ENCODE assay signal across 8 mouse cellular contexts in the genomic region with DNA sequence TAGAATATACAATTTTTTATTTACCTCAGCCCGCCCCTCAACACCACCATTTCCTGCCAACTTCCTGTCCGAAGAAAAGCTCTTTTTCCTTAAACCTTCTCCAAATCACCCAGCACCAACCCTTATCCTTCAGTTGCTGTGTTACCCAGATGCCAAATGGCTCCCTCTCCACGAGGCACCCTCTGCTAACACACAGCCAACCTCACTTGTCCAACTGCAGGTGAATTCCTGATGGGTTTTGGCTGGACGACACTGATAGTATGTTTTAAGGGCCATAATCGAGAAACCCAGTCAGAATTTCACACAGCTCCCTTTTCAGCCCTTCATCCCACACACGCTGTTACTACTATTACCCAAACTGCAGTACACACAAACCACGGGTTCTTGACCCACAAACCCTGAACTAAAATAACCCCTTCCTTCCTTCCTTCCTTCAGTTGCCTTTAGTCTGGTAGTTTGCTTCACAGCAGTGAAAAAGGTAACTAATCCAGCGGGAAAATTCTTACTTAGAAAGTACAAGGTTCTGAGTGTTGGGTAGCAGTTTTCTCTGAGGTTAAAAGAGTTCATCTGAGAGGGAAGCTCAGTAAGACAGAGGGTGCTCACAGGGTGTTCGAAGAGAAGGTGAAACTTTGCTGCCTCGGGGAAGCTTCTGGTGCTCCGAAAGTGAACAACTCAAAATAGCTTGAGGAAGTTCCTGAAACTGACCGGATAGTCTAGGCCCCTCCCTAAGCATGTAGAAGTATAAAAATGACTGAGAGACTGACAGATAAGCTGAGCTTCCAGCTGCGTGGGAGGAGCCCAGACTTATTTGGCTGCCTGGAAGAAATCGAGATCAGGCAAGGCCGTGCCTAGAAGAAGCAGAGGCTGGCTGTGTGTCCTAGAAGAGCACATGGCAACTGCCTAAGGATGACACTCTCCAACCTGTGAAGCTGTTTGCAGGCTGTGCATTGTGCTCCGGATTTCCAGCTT. TPM values are rescaled to one million over a fixed set of nuclear protein-coding genes. Genes with fewer than 3 reads are reported as not detected.
DNase-seq lines count a peak whose midpoint lies in the region; ATAC-seq and TF ChIP-seq lines count a peak whose summit lies in the region.

No protein-coding gene starts in this region.

- no peaks in the 10 kb centered on the region for H3K36me3 ChIP-seq in kidney, embryonic 15.5 days
- H3K36me3 ChIP-seq in liver, embryonic 16.5 days (ENCODE audit: control insufficient read depth, insufficient read depth), result no peaks in the 10 kb centered on the region

- no peaks in the 10 kb centered on the region for H3K9me3 ChIP-seq in kidney, embryonic 15.5 days (replicated peaks)
- H3K9me3 ChIP-seq in liver, embryonic 16.5 days (replicated peaks; ENCODE audit: control insufficient read depth, low read length), result no peaks in the 10 kb centered on the region

- peak overlapping the region; percentile 69 for H3K4me2 ChIP-seq in kidney, embryonic 15.5 days
- H3K4me2 ChIP-seq in liver, embryonic 16.5 days (ENCODE audit: low read depth, low read length), result peak overlapping the region; percentile 73

- no peak overlapping the region for H3K9ac ChIP-seq in kidney, embryonic 15.5 days
- no peak overlapping the region for H3K9ac ChIP-seq in liver, embryonic 16.5 days (ENCODE audit: low read depth, low read length)

- TF ChIP-seq CTCF in bone marrow, adult 2 months (IDR thresholded peaks at IDR 0.05; ENCODE audit: control insufficient read depth, insufficient read depth, low read length), result no peak

- no peak for TF ChIP-seq POLR2A in bone marrow, adult 2 months (IDR thresholded peaks at IDR 0.05; ENCODE audit: borderline replicate concordance, control insufficient read depth, low read depth, low read length)

- DNase-seq in kidney, postnatal 36 days, result no peak
- DNase-seq in adipocyte (ENCODE audit: low spot score), result no peak
- no peak for DNase-seq in layer of hippocampus, adult 18-20 months (ENCODE audit: low spot score in 2 of 2)
- no peak for DNase-seq in ovary, postnatal 10 days (ENCODE audit: low spot score)

- ATAC-seq in kidney, embryonic 15.5 days (replicated peaks; ENCODE audit: low FRiP score), result no peak
- ATAC-seq in granulocyte monocyte progenitor cell, adult 5-6 weeks (replicated peaks; ENCODE audit: poor library complexity, severe bottlenecking), result peak; percentile 45
- ATAC-seq in liver, embryonic 16.5 days (ENCODE audit: low read depth), result peak; percentile 43; the same call in 1 of the 2 replicates

- H3K27me3 ChIP-seq in kidney, embryonic 15.5 days, result no peaks in the 10 kb centered on the region
- no peaks in the 10 kb centered on the region for H3K27me3 ChIP-seq in liver, embryonic 16.5 days (ENCODE audit: control insufficient read depth, insufficient read depth, low read depth, low read length)

- H3K27ac ChIP-seq in kidney, embryonic 15.5 days, result no peak overlapping the region
- peak overlapping the region; percentile 77 for H3K27ac ChIP-seq in bone marrow, adult 2 months (ENCODE audit: control insufficient read depth, insufficient read depth, low read depth, low read length, poor library complexity)
- peak overlapping the region; percentile 70 for H3K27ac ChIP-seq in liver, embryonic 16.5 days (ENCODE audit: low read length)

- H3K4me1 ChIP-seq in kidney, embryonic 15.5 days, result peaks cover 27% of the 10 kb centered on the region
- H3K4me1 ChIP-seq in bone marrow, adult 2 months (ENCODE audit: control insufficient read depth, insufficient read depth, low read length), result peaks cover 4% of the 10 kb centered on the region
- H3K4me1 ChIP-seq in liver, embryonic 16.5 days (ENCODE audit: control insufficient read depth, low read depth, low read length), result peaks cover 23% of the 10 kb centered on the region

- H3K4me3 ChIP-seq in kidney, embryonic 15.5 days (replicated peaks), result peak overlapping the region; percentile 92
- H3K4me3 ChIP-seq in bone marrow, adult 2 months (replicated peaks; ENCODE audit: control insufficient read depth, low read depth, low read length), result peak overlapping the region; percentile 51
- peak overlapping the region; percentile 80 for H3K4me3 ChIP-seq in liver, embryonic 16.5 days (ENCODE audit: low read depth, low read length)

- 49% methylated on average over 16 of the region's 16 CpGs for WGBS in kidney, embryonic 15.5 days
- WGBS in bone marrow, adult 2 months, result 14% methylated on average over 16 of the region's 16 CpGs
- 22% methylated on average over 16 of the region's 16 CpGs for WGBS in liver, embryonic 16.5 days (ENCODE audit: insufficient replicate concordance)

RNA-seq across cellular contexts. Expression of a gene that starts 13.3 kb away (rescaled TPM):
- polyA plus RNA-seq in kidney, embryonic 15.5 days (2015; fragmentation: Nextera tagmentation; extraction: Ambion mirVana), result 56.0 and 60.1 TPM in 2 replicates
- 10.1 and 17.1 TPM in 2 replicates for polyA plus RNA-seq in bone marrow, adult 2 months (2011; ENCODE audit: insufficient read depth, insufficient read length, low replicate concordance, missing spikeins)
- 51.4 and 64.8 TPM in 2 replicates for total RNA-seq in granulocyte monocyte progenitor cell, adult 5-6 weeks (2014; fragmentation: Nextera tagmentation)
- 60.6 and 88.9 TPM in 2 replicates for total RNA-seq in granulocyte monocyte progenitor cell, adult 5-6 weeks (2017)
- 20.3 and 22.3 TPM in 2 replicates for polyA plus RNA-seq in liver, embryonic 16.5 days (2015; fragmentation: Nextera tagmentation; extraction: Ambion mirVana)
- total RNA-seq in layer of hippocampus, adult 18-20 months (2021), result 10 to 100 TPM; 30.4 to 30.5 TPM

RNA-seq across cellular contexts. Expression of a gene that starts 13.4 kb away (rescaled TPM):
- polyA plus RNA-seq in kidney, embryonic 15.5 days (2015; fragmentation: Nextera tagmentation; extraction: Ambion mirVana), result 45.3 and 47.5 TPM in 2 replicates
- 13.1 and 22.5 TPM in 2 replicates for polyA plus RNA-seq in bone marrow, adult 2 months (2011; ENCODE audit: insufficient read depth, insufficient read length, low replicate concordance, missing spikeins)
- 24.7 and 31.1 TPM in 2 replicates for total RNA-seq in granulocyte monocyte progenitor cell, adult 5-6 weeks (2014; fragmentation: Nextera tagmentation)
- total RNA-seq in granulocyte monocyte progenitor cell, adult 5-6 weeks (2017), result 8.6 and 10.5 TPM in 2 replicates
- polyA plus RNA-seq in liver, embryonic 16.5 days (2015; fragmentation: Nextera tagmentation; extraction: Ambion mirVana), result 13.2 and 13.6 TPM in 2 replicates
- total RNA-seq in layer of hippocampus, adult 18-20 months (2021), result 10 to 100 TPM; 35.9 to 39.6 TPM
